Mouse (Mus musculus): Measurements from ENCODE around the gene Xpnpep3.
A peak's percentile ranks its signal among the peaks of the same experiment; 100 is the strongest.

Xpnpep3 gene

DNA sequence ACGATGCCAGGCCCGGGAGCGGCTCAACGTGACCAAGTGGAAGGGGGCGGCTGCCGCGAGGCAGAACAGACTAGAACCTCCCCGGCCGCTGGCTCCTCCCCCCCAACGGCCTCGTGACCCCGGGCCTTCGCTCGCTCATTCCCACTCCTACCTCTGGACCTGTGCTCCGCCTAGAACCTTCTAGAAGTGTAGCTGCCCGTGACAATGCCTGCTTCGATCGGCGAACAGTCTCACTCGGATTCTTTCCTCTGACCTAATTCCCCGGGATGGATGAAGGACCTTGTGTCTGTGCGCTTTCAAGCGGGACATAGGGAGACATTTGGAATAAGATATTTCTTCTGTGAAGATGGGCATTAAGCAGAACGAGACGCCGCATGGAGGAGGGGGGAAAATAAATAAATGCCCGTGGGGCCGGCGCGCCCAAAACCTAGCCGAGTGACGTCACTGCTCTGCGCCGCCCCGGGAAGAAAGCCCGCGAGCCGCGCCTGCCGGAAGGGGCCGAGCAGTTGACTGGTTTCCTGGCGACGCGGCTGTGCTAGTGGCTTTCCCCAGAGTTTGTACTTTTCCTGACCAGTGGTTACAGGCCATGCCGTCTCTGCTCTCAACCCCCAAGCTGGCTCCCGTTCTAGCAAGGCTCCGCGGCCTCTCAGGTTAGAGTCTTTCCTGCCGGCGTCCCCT lies at the start of gene Xpnpep3, which contains the start of gene St13:
Xpnpep3 (plus strand) TSS at position 501 of the 678 bp plus-strand sequence.
St13 (minus strand) TSS at position 440 of the 678 bp plus-strand sequence.
- peak; percentile 99 for DNase-seq (ENCODE audit: low spot score)

DNA sequence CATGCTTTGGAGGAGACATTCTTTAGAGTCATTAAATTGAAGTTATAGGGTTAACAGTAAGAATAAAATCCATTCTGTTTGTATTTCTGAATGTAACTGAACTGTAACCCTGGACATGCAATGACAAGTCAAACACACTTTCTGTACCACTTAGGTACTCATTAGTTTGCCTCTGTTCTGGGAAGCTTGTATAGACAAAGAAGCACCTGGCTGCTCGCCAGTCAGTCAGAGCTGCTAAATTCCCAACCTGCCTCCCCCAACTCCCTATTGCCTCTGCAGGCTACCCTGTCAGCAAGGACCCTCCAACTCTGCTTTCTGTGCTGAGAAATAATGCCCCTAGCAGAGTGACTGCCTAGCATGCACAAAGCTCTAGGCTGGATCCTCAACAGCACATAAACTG lies 49.5 kb upstream of the Xpnpep3 start:
- peak; percentile 15 for DNase-seq (ENCODE audit: low spot score)

DNA sequence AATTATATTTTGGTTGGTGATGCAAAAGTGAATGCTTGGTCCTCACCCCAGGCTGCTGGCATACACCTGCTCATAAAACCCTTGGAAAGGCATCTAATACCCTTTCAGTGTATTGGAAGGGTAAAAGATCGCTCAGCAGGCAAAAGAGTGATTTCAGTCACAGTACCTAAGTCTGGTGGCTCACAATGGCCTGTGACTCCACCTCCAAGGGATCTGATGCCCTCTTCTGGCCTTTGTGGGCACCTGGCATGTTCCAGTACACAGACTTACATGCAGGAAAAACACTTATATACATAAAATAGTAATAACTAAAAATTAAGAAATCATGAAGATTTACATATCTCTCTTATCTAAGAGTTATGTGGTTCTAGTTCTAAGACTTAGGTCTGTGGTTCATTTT lies 47.3 kb upstream of the Xpnpep3 start:
- DNase-seq (ENCODE audit: low spot score), result no peak

DNA sequence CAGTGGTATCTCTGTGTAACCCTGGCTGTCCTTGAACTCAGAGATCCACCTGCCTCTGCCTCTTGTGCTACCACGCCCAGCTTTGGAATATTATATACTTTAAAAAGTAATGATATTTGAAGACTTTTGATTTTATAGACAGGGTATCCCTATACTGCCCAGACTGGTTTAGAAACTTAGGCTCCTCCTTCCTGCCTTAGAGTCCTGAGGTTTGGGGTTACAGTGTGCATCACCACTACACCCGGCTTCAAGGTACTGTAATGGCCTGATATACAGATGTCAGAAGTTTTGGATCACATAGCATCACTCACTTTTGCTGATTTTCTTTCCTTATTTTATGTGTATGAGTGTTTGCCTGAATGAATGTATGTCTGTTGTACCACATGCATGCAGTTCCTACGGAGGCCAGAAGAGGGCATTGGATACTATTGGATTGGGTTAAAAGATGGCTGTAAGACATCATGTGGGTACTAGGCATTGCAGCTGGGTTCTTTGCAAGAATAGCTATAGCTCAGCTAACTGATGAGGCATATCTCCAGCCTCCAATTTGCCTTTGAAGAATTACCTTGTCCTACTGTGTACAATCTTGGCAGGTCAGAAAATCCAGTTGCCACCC lies 44.7 kb upstream of the Xpnpep3 start:
- DNase-seq (ENCODE audit: low spot score), result no peak

DNA sequence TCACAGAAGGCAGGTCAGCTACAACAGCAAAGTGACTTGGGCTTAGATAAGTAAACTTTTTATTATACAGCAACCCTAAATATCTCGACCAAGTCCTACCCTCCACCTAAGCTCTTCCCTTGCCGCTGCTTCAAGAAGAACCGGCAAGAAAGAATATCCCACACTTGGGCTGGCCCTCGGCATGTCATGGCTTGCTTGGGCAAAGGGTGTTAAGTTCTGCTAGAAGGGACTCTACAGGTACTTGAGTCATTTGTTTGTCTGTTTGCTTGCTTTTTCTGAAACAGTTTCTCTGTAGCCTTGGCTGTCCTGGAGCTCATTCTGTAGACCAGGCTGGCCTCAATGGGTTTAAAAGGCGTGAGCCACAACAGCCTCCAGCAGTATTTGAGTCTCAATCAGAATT lies 43.0 kb upstream of the Xpnpep3 start:
- peak; percentile 43 for DNase-seq (ENCODE audit: low spot score)

DNA sequence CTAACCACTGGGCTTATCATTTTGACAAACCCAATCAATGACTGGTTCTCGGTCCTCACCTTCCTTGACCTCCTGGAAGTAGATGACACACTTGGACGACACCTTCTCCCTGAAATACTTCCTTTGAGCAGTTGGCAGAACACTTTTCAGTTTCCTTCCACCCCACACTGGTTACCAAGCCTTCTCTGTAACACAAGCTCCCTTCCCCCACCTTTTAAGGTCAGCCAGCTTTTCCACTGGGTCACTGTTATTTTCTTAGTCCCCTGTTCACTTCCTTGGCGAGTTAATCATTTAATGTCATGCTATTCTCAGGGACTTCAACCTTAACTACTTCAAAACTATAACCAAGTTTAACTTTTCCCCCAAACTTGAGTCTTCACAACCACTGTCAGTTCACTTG lies 41.0 kb upstream of the Xpnpep3 start:
- no peak for DNase-seq (ENCODE audit: low spot score)

DNA sequence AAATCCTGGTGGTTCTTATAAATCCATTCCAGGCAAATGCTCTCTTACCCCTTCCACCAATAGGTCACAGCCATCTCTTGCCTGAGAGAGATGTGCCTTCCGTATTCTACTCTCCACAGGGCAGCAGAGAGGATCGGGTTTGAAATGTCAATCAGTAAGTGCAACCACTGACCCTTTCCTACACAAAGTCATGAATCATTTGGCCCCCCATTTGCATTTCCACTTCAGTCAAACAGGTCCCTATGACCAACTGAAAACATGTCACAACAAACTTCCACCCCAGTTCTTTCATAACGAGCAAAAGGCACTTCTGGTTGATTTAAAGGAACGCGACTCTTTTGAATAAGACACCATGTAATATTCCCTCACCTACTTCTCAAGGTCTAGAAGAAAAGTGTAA lies 40.5 kb upstream of the Xpnpep3 start:
- no peak for DNase-seq (ENCODE audit: low spot score)

DNA sequence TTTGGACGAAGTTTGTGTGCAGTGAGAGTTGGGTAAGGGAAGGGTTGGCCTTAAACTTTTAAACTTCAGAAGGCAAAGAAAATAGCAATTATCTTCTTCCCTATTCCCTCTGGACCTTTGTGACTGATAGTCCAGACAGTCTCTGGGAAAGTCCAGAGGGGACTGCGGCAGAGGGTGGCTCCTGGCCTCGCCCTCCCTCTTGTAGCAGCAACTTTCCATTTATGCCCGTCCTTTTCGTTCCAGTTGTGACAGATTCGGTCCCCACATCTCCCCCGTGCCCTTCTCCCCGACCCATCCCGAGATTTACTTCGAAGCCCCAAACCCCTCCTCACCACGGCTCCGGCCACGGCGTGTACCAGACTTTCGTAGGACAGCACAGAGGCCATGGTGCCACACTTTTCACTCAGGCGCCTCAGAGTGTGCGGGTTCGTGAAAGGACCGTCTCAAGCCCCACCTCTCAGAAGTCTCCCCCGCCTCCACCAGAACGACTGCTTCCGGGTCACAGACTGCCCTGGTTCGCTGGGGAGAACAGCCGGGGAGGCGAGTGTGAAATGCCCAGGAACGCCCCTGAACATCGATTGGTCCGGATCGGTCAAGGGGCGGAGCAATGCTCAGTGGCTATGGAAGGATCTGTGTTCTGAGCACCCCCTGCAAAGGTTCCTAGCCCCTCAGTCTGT lies 39.5 kb upstream of the Xpnpep3 start, which contains the start of gene Slc25a17:
Slc25a17 (minus strand) TSS at position 468 of the 677 bp plus-strand sequence.
- peak; percentile 89 for DNase-seq (ENCODE audit: low spot score)

DNA sequence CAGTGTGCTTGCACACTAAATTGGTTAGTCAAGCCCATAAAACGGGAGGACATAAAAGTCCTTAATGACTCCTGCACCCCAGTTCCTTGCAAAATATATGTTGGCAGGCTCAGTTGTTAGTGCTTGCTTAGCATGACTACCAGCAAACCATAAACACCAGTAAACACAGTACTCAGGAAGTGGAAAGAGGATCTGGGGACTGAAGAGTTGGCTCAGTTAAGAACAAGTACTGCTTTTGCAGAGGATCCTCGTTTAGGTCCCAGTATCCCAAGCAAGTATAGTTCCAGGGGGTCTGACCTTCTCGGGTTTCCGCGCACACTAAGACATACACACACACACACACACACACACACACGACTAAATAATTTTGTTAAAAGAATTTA lies 38.9 kb upstream of the Xpnpep3 start:
- no peak for DNase-seq (ENCODE audit: low spot score)

DNA sequence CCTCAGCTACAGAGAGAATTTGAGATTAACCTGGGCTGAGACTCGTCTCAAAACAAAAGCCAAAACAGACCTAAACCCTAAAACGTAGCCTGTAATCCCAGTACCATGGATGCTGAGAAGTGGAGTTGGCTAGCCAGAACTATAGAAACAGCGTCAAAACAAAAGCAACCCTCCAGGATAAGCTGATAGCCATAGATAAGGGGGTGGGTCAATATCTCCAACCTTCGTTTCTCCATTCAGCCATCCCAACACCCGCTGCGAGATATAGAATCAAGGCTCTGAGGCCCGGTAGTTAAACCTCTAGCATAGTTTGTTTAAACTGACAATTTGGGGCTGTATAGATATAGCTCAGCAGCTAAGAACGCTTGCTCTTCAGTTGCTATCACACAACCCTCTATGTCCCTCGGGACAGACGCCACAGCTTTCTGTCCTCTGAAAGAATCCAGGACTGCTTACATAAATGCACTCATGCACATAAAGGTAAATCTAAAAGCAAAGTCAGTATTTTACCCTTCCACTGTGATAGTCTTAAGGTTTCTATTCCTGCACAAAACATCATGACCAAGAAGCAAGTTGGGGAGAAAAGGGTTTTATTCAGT lies 38.4 kb upstream of the Xpnpep3 start:
- DNase-seq (ENCODE audit: low spot score), result no peak

DNA sequence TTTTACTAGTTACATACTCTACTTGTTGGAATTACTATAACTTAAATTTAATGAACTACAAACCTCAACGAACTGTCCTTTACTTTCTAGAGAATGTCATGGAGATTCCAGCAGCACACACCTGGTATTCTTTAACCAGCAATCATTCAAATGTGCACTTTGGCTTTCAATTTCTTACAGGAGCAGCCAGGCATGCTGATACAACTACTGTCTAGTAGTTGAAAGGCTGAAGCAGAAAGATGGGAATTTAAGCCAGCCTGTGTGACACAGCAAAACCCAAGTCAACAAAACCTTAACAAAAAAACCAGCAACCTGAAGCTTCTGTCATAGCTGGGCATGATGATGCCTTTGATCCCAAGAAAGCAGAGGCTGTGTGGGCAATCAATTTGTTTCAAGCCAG lies 37.4 kb upstream of the Xpnpep3 start:
- no peak for DNase-seq (ENCODE audit: low spot score)

DNA sequence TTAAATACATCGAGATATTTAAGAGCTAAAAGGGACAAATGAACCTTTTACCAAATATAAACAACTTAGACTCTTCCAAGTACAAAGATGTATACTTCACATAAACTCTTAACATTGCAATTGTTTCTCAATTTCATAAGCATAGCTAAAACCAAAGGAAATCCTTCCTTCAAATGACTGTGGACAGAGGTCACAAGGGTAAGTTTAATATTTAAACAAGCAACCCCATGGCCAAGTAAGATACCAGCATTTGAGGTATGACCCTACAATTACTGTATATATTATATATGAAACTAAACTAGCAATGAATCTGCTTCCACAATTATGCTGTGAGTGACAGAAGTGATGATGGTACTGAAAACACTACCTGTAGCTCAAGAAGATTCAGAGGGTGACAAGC lies 35.7 kb upstream of the Xpnpep3 start:
- DNase-seq (ENCODE audit: low spot score), result no peak

DNA sequence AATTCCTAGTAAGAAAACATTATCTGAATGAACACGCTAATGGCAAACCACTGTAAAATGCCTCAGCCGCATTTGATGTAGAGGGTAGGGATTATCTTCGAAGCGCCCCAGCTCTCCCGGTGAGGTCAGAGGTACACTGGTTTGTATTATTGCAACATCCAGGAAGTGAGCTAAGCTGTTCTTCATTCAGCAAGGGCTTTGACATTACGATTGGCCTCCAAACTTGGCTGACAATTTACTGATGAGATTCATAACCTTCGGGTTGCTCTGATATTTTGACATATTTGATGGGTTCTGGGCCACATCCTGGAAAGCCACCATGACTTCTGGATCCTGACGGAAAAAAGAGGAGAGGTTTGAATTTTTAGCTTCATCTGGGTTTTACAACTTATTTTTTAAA lies 34.7 kb upstream of the Xpnpep3 start:
- no peak for DNase-seq (ENCODE audit: low spot score)

DNA sequence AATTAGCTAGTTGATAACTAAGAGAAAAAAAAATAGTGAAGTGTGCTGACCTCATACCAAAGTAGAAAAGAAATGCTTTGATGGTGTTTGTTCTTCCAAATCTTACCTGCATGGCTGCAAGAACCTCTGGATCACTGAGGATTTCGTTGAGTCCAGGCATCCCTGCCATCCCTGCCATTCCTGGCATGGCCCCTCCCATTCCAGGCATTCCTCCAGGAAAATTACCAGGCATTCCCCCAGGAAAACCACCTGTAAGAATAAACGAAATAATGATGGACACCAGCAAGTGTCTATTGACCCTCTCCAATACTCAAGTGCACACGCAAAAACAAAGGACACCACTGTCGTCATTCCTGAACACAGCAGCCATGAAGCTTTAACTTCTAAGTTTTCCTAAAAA lies 33.7 kb upstream of the Xpnpep3 start:
- DNase-seq (ENCODE audit: low spot score), result no peak

DNA sequence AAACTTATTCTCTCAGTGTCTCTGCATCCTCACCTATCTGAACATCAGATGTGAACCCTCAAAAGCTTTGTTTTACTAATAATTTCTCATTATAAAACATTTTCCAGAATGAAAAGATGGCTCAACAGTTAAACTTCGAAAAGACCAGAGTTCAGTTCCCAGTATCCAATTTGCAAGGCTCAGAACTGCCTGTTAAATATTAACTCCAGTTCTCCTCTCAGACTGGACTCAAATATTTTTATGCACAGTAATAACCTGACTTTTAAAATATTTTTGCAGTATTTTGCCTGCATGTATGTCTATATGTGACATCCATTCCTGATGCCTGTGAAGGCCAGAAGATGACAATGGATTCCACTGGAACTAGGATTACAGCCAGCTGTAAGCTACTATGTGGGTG lies 31.3 kb upstream of the Xpnpep3 start:
- DNase-seq (ENCODE audit: low spot score), result no peak

DNA sequence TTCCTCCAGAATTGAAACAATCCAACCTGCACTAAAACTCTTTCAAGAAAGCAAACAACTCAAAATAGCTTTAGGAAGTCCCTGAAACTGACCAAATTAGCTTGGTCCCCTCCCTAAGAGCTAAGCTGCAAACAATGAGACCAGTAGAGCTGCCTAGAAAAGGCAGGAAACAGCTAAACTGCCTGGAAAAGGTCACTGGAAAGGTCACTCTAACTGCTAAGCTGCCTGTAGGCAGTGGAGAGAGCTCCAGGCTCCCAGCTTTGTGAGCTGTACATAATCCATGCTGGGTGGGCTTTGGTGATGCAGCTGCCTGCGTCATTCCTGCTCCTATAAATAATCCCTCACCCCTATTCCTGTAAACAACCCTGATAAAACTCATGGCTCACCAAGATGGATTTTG lies 29.6 kb upstream of the Xpnpep3 start:
- no peak for DNase-seq (ENCODE audit: low spot score)

DNA sequence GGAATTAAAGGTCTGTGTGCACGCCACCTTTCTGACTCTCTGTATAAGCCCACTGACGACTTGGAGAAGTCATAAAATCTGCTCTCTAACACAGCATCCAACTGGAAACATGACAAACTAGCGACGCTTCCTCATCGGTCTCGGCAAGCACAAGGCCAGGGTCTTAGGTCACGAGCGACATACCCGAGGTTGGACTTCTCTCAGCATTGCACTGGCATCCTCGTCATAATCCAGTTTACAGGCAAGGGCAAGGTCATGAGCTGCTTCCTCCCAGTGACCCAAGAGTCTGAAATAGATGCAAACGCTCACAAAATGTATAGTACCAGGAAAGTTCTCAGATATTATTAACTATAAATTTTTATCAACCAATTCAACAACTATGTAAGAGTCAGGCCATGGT lies 25.3 kb upstream of the Xpnpep3 start:
- no peak for DNase-seq (ENCODE audit: low spot score)

DNA sequence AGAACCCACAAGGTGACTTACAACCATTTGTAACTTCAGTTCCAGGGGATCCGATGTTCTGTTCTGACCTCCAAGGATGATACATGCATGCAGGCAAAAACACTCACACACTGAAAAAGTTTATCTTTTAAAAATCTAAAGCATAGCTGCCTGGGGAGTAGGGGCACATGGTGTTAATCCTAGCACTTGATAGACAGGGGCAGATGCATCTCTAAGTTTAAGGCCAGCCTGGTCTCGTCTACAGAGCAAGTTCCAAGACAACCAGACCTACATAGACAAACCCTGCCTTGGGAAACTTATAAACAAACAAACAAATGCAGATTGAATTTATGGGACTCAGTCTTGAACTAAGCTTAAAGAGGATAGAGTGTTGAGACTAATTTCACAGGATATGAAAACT lies 21.1 kb upstream of the Xpnpep3 start:
- no peak for DNase-seq (ENCODE audit: low spot score)

DNA sequence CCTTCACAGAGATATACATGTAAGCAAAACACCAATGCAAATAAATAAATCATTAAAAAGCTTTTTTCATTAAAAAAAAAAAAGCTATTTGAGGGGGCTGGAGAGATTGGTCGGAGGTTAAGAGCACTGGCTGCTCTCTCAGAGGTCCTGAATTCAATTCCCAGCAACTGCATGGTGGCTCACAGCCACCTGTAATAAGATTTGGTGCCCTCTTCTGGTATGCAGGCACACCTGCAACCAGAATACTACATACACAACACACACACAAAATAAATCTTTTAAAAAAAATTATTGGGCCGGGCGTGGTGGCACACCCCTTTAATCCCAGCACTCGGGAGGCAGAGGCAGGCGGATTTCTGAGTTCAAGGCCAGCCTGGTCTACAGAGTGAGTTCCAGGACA lies 13.6 kb upstream of the Xpnpep3 start:
- DNase-seq (ENCODE audit: low spot score), result no peak

DNA sequence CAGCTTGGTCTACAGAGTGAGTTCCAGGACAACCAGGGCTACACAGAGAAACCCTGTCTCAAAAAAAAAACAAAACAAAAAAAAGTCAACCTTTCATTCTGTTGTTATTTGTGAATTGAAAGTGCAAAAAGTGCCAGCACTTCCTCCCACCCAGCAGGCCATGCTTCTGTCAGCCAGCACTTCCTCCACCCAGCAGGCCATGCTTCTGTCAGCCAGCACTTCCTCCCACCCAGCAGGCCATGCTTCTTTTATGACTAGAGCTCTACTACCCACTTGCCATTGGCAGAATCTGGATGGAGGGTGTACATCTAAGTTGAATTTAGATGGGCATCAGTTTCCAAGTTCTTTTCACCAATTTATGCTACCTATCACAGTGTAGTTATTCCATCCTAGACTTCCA lies 6.9 kb upstream of the Xpnpep3 start:
- DNase-seq (ENCODE audit: low spot score), result no peak

DNA sequence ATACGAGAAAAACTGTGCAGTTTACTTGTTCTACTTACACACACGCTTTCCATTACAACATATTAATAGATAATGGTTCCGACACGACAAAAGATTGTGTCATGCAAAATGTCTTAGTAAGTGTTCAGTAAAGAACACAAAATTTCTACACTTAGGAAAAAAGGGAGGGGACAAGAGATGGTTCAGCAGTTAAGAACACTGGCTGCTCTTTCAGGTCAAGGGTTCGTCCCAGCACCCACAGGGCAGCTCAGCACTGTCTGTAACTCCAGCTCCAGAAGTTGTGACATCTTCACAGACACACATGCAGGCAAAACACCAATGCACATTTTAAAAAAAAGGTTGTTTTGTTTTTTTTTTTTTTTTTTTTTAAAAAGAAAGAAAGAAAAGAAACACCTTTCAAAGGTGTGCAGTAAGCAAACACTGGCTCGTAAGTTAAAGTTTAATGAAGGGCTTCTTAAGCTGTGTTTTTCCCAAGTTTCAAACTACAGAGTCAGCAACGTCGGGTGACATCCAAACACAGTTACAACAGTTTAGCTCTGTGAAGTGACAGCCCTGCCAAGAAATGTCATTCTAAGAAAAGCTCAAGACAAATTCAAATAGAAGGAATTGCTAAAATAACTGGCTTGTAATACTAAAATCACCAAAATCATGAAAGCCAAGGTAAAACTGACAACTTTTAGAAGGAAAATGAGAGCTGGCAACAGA lies 5.6 kb upstream of the Xpnpep3 start:
- no peak for DNase-seq (ENCODE audit: low spot score)

DNA sequence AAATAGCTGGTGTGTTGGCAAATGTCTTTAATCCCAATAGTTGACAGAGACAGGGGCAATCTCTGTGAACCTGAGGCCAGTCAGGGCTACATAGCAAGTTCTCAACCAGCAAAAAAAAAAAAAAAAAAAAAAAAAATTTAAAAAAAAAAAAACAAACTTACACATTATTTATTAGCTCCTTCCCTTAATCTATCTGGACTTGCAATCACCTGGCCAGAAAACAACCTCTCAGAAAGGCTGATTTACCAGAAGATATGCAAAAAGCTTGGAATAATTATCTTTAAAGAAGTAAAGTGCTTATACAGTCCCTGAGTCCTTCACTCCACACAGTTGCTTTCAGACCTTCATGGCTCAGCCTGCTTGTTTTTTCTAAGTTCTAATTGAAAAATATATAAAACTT lies 1.7 kb upstream of the Xpnpep3 start:
- DNase-seq (ENCODE audit: low spot score), result no peak

DNA sequence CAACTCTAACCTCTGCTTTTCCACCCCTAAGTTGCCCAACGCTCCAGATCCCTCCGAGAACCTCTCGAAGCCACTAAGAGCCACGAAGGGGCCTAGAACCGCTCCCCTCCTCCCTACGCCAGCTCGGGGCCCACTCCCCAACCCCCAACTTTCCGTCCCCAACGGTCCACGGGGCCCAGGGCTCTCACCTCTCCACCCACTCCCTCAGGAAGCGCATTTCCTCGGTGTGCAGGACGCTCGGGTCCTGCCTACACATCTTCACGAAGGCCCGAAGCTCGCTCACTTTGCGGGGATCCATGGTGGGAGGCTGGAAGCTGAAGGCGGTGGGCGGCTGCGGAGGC lies 671 bp upstream of the Xpnpep3 start:
- no peak for DNase-seq (ENCODE audit: low spot score)
